Mouse (Mus musculus) adrenal gland, postnatal 25 days (tissue): ENCODE results near the gene H2-M10.2. TPM values are rescaled to one million over a fixed set of nuclear protein-coding genes. Genes with fewer than 3 reads are reported as not detected.

Source experiments
- DNase-seq: peaks from one replicate; pipeline ENCODE4 v3.0.0; 2021; ENCODE audit warnings: mixed read lengths
- long read RNA-seq: library from polyadenylated mRNA; stranded (forward); transcript quantifications from one replicate; pipeline ENCODE4 v2.0.0, GENCODE M21; 2021
- total RNA-seq: library from RNA; stranded (reverse); gene quantifications from 2 replicates; pipeline ENCODE4 v1.2.3, GENCODE M21; 2021

The H2-M10.2 gene
- total RNA-seq = not detected in 2 replicates
- long read RNA-seq = 0 reads

DNA sequence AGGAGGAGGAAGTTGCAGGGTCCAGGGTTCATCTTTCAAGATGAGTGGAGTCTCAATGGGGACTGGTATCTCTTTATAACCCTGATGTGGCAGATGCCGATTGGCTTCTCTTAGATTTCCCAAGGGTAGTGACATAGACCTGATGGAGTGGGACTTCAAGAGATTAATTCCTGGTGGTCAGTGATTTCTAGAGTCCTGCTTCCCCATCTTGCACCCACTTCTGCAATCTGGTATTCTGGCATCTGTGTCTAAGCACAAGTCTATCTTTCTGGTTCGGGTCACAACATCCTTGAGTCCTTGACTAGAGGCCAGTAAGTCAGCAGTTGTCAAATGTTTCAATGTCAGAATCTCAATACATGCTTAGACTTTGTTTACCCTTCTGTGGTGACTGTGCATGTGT, at the start of gene H2-M10.2:
Gene H2-M10.2 (minus strand): TSS at position 101 of the 400 bp plus-strand sequence.
- no peak for DNase-seq

DNA sequence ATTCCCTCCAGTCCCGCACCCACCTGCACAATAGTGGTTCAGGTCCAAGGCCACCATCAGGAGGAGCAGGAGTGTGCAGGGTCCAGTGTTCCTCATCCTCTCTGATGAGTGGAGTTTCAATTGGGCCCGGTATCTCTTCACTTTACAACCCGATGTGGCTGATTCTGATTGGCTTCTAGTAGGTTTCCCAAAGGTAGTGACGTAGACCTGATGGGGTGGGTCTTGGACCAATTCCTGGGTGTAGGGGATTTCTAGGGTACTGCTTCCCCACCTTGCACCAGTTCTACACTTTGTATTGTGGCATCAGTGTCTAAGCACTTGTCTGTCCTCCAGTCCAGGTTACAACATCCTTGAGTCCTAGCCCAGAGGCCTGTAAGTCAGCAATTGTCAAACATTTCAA, 39.8 kb upstream of the H2-M10.2 start, which contains the start of gene H2-M10.1:
Gene H2-M10.1 (minus strand): TSS at position 101 of the 400 bp plus-strand sequence.
- no peak for DNase-seq

DNA sequence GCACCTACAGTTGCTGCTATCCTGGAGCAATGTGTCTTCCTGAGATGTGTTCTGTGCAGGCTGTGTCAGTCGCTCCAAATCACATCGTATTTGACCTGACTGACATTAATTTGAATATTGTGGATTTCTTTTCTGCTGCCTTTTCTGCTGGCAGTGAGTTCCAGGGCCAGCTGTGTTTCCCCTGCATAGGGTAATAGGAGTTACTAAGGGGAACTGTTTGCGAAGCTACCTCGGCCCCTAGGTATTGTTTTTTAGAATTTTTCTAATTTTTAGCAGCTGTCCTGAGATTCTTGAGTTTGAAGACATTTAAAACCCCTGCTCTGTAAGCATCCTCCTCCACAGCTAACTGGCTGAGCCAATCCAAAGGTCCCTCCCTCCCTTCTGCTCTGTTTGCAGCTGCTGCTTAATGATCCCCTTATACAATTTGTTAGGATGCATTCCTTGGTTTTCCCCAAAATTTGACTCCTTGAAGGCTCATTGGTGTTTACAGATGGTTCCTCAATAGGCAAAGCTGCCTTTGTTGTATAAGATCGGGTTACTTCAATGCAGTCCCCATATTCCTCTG, 29.5 kb upstream of the H2-M10.2 start:
- no peak for DNase-seq

DNA sequence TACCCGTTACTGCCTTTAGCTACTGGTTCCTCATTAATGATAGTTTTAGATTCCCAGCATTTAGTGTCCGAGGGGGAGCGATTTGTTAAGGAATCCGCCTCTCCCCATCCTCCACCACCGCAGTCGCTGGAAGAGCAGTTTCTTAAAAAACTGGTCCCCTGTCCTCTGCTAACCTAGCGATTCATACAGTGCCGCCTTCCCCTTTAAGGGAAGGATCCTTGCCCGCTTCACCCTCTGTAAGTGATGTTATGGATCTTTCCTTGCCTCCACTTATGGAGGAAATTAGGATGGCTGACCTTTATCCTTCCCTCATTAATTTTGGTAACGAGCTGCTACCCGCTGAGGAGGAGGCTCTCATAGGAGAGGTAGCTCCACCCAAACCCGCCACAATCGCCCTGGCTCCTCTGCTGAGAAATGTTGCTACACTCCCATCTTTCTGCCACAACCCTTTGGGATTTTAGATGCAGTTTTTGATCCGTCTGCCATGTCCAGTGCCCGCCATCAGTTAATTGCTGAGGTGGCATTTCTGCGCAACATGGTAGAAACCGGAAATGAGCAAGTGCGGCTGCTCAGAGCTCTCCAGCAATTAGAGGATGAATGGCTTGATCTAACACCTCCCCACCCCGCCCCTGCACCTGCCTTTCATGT, 28.9 kb upstream of the H2-M10.2 start:
- DNase-seq = peak; percentile 31

DNA sequence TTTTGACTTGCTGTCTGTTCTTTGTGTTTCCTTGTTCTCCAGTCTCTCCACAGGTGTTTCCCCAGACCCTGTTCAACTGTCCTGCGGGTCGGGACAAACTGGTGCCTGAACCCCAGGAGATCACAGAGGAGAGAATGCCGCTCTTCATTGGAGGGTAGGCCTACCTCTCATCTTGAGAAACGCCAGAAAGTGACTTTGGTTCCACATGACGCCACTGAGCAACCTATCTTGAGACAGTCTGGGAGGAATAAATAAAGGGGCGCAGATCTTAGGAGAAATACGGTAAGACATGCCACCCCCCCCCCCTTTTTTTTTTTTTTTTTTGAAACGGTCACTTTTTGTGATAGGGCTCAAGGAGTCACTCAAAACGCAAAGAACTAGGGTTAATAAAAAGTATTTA, 28.2 kb upstream of the H2-M10.2 start:
- no peak for DNase-seq

DNA sequence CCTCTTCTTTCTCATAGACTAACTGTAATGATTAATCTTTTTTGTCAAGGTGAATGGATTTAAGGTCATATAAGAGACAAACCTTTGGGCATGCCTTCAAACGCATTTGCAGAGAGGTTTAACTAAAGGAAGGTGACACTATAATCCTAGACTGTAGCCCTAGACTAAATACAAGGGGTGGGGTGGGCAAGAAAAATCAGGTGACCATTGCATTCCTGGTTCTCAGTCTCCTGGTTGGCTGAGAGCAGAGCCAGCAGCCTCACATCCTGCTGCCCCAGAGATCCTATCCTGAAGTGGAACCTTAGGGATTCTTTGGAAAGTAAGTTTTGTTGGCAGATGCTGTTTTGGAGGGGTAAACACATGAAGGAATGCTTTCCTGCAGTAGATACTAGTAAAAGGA, 23.0 kb upstream of the H2-M10.2 start:
- DNase-seq = no peak

DNA sequence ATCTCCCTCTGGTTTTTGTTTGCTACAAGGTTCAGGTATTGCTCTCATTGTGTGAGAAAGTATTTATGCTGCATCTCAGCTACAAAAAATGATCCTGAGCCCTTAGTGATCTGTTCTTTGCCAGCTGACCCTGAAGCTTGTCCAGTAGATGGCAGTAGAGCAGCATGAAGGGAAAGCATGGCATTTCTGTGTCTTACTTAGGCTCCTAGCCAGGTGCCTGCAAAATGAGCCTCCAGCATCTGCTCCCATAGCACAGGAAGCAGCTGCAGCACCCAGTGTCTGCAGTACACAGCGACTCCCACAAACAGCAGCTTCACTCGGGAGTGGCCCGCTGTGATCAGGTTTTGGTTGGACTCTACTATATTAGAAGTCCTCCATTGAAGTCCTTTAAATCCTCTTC, 22.6 kb upstream of the H2-M10.2 start:
- DNase-seq = peak; percentile 45

DNA sequence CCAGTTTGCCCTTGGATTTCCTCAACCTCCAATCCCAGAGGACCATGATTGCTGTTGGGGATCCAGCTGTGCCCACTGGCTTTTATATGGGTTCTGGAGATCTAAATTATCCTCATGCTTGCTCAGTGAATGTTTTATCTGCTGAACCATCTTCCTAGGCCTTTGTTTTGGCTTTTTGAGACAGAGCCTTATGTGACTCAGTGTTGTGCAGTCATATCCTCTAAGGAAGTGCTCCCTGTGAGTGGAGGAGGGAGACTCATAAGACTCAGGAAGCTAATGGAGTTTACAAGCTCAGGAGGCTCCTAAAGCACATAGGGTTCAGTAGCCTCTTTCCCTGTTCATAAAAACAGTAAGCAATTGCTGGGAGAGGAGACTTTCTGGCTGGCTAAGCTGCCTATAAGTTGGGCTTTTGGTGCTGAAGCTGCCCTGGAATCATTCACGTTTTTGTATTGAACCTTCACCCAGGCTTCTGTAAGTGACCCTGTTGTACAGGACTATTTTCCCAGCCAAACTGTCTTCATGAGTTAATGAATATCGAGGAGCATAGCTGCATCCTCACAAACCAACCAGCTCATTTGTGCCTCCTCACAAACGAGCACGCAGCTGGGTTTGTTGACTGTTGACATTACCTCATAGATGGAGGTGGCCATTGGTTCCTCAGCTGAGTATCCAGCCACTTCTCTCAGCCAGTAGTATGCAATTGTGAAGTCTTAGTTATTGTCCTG, 4.6 kb downstream of the H2-M10.2 start:
- no peak for DNase-seq

DNA sequence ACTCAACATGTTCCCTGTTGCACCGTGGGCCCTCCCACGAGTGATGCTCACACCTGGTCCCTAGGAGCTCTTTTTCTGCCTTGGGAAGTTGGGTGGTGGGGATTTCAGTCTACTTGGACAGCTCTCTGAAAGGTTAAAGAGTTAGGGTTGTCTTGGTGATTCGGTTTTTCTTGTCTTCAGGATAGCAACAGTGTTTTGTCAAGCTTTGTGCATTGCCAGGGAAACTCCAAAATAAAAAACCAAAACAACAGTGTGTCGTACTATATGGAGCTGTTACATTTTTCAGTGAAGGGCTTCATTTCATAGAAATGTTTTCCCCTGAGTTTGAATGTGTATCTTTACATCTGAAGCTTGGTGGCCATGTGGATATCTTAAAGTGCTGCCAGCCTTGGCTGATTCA, 11.5 kb downstream of the H2-M10.2 start:
- no peak for DNase-seq

DNA sequence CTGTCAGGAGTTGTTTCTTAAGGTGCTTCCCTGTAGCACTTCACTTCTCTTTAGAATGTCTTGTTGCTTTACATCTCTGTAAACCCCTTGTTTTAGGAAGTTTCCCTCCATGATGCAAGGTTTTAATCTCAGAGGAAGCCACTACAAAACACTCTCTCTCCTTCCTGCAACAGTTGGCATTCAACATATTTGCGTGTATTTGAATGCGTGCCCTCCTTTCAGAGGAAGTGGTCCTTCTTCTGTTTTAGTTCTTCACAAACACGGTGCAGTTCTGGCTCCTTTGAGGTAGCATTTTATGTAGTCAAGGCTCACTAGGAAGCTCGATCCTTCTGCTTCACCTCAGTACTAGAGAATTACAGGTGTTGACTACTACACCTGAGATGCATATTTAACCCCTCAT, 12.5 kb downstream of the H2-M10.2 start:
- no peak for DNase-seq

DNA sequence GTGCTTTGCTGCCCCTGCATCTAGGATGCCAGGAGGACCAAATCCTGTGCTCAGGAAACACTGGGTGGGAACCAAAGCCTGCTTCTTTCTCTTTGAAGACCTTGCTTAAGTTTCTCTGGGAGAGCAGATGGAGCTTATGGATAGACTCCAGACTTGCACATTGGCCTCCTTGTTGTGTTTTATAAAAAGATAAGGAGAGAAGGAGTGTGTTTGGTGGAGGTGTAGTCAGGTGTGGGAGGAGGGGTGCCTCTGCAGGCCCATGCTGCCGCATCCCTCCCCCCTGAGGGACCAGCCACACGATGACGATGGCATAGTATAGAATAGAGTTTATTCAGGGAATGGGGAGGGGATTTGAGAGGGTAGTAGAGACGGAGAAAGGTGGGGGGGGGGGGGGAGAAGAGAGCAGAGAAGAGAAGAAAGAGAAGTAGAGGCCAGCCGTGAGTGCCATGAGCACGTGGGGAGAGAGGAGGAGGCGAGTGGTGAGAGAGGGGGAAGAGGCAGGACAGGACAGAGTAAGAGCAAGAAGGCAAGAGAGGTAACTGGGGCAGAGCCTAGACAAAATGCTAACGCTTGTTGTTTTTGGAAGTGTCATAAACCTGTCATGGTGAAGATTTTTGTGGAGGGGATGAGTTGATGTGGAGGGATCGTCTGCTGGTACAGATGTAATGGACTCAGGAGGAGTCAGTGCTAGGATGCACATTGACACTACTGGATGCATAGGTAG, 13.5 kb downstream of the H2-M10.2 start:
- DNase-seq = no peak

DNA sequence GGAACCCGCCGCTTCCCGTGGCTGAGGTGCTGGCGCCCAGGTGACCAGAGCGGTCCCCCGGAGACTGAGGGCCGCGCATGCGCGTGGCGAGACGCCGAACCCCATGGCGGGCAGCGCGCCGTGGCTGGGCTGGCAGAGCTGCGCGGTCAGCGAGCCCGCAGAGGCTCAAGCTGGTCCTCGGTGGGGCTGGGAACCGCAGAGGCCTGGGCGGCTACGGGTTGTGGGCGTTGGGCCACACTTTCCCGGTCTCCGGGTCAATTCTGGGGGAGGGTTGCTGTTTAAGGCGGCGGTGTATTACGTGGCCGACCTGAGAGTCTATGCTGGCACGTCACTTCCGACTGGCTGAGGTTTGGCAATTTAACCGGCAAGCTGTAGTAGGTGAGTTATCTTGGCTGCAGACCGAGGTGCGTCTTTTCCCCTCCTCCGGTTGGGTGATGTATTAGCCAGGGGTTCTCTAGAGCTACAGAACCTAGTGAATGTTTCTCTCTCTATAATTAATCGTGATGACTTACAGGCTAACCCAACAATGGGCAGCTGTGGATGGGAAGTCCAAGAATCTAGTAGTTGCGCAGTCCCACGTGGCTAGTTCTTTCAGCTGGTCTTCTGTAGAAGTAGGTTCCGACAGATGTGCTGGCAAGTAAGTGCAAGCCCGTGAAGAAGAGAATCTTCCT, 14.6 kb downstream of the H2-M10.2 start, which contains the start of gene Trim39:
Gene Trim39 (minus strand): TSS at position 662 of the 671 bp plus-strand sequence.
- DNase-seq = no peak

DNA sequence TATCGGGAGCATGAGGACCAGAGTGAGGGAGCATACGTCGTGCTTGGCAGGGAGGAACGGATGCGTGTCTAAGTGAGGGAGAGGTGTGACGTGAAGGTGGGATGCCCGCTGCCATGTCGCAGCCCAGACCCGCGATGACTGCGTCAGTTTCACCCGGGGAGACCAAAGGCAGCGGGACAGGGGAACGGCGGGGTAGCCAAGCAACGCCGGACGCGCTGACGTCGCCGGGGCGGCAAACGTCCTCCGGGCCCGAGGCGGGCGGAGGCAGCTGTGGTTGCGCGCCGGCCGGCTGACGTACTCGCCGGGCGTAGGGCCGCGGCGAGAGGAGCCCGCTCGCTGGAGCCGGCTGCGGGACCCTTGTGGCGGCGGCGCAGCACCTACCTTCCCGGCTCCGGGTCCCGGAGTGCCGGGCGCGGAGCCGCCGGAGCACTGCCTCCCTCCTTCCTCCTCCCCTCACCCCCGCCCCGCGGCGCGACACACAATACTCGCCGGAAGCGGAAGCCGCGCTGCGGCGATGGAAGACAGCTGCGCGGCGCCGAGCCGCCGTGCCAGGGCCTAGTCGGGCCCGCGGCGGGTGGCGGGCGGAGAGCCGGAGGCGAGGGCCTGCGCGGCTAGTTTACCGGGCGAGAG, 15.2 kb downstream of the H2-M10.2 start:
- peak; percentile 89 for DNase-seq

DNA sequence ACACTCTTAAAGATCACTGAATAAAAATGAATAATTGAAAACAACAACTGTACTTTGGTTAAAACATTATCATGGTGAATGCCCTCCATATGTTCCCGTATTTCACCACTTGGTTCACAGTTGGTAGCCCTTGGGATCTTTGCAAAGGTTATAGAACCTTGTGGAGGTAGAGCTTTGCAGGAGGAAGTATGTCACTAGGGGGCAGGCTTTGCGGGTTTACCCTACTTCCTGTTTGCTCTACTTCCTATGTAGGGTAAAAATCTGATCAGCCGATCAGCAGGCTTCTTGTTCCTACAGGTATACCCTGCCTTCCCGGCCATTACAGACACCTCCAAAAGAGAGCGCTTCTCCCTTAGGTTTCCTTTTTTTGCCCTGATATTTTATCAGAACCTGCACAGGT, 20.5 kb downstream of the H2-M10.2 start:
- DNase-seq = no peak

DNA sequence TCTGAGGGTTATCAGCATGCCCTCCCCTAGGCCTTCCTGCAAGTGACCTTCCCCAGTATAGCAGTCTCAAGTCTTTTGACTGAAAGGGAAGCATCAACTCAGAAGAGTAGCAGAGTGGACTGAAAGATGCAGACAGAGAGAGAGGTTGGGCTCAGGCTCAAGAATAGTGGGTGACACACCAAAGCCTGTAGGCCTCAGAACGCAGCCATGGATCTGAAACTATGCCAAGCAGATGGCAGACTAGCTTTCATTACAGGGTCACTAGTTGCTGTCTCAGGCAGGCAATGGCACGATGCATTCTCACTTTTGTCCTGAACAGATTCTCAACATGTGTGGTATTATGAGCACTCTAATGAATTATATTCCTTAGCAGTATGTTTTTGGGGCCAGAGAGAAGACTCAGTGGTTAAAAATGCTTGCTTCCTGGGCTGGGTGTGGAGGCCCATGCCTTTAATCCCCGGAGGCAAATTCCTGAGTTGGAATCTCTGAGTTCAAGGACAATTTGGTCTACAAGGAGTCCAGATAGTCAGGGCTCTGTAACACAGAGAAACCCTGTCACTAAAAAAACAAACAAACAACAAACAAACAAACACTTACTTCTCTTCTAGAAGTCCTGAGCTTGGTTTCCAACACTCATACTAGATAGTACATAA, 21.9 kb downstream of the H2-M10.2 start:
- DNase-seq = no peak

DNA sequence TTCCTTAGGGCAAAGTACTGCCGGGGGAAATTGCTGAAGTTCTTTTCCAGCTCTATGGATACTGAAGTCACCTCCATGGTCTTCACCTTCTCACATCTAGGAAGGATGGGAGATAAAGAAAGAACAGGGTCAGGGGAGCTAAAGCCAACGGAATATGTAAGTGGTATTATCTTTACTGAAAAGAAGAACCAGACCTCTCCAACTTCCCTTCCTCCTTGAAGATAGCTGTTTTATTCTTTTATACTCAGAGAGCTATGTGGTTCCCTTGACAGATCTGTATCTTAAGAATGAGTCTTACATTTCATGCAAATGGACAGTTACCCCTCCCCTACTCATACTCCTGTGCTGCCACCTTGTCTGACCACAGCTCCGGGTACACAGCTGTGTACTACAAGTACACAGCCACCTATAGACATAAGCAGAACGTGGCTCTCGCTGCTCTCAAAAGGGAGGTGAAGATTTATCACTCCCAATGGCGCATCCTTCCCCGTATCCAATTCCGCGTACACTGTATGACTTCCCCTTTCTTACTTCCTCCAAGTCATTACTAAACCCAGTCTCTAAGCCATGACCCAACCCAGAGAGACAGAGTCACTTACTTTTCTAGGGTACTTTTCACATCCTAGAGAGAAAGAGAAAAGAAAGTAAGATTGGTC, 24.7 kb downstream of the H2-M10.2 start:
- no peak for DNase-seq

DNA sequence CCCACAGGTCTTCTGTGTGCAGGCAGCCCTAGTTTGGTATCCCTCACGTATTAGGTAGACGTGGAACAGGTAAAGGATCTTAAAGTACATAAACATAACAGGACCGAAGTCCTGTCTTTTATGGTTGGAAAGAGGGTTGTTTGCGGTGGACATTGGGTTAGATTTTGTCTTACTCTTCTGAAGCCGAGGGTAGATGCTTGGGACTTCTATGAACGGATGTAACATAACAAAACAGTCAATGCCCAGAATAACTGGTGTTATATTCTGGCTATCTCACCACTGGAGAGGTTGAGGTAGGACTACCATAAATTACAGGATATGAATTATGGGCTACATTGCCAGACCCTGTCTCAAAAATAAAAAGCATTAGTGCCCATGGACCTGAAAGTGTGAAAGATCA, 28.3 kb downstream of the H2-M10.2 start, which contains the start of gene Rpp21:
Gene Rpp21 (minus strand): TSS at position 101 of the 400 bp plus-strand sequence.
- no peak for DNase-seq

DNA sequence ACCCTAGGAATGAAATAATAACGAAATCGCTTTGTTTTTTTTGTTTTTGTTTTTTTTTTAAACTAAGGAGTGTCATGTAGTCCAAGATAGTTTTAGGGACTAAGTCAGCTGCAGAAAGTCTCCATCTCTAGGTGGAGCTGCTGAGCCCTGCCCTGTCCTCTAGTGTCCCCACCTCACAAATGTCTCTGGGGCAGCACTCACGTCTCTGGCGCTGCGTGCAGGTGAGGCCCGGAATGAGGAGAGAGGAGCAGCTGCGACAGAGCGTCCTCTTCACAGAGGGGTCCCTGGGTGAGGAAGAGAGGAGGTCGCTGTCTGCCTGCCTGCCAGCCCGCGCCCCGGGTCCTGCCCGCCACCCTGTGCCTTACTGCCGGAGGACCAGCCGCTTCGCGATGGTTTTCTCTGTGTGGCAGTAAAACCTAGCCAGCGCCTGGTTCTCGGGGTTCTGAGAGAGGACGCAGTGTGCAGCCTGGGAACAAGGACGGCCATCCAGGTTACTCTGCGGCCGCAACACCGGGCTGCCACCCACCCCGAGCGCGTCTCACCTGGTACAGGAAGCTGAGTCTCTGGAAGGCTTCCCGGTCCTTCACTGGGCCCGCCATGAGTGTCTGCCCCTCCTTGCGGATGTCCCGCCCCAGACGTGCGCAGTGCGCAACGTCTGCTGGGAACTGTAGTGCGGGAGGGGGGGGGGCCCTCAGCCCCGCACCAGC, 28.9 kb downstream of the H2-M10.2 start:
- DNase-seq = peak; percentile 79

DNA sequence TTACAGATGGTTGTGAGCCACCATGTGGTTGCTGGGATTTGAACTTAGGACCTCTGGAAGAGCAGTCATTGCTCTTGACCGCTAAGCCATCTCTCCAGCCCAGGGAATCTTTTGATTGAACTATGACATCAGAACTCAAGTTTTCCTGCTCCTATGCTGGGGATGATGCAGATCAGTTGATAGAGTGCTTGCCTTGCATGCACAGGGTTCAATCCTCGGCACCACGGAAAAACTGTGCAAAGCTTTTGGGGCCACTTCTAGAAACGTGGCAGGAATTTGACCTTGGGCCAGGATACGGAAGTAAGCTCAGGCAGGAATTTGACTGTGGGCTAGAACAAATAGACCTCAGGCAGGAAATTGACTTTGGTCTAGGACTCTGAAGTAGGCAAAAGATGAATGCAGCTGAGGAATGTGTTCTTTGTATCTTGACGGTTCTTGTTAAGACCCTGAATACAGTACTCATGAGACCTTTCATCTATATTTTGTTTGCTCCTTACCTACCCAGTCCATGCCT, 33.1 kb downstream of the H2-M10.2 start:
- DNase-seq = no peak
